Mouse (Mus musculus) midbrain, postnatal 0 days (tissue): ENCODE measurements around the gene Spi1. TPM values are rescaled to one million over a fixed set of nuclear protein-coding genes. Genes with fewer than 3 reads are reported as not detected.

Source experiments
- ATAC-seq: fragments of 200-750 bp; cut with Nextera tagmentation; 2 replicates; pipeline ENCODE4 v1.8.0; 2017; ENCODE audit warnings: moderate number of reproducible peaks, mild to moderate bottlenecking, moderate TSS enrichment, moderate library complexity; ENCODE audit not compliant: low FRiP score
- DNase-seq: peaks from one replicate; pipeline ENCODE4 v3.0.0-alpha.2; 2015; ENCODE audit warnings: low spot score
- H3K27ac ChIP-seq: fragments of 300-500 bp; sonication (generic); 2 replicates; pipeline ENCODE4 v1.5.1; 2014; ENCODE audit warnings: low read depth, mild to moderate bottlenecking, low read length, mixed read lengths
- H3K27me3 ChIP-seq: fragments of 300-500 bp; sonication (generic); 2 replicates; pipeline ENCODE4 v1.6.1; 2014; ENCODE audit warnings: low read length, control low read depth, mixed read lengths; ENCODE audit not compliant: insufficient read depth
- H3K36me3 ChIP-seq: fragments of 300-500 bp; sonication (generic); 2 replicates; pipeline ENCODE4 v1.6.1; 2014; ENCODE audit warnings: low read length, control low read depth, mixed read lengths; ENCODE audit not compliant: insufficient read depth
- H3K4me1 ChIP-seq: fragments of 300-500 bp; sonication (generic); 2 replicates; pipeline ENCODE4 v1.6.1; 2014; ENCODE audit warnings: mild to moderate bottlenecking, control low read depth, antibody characterized with exemption, low read length, mixed read lengths; ENCODE audit not compliant: insufficient read depth
- H3K4me2 ChIP-seq: fragments of 300-500 bp; sonication (generic); 2 replicates; pipeline ENCODE4 v1.6.1; 2014; ENCODE audit warnings: low read depth, mild to moderate bottlenecking, low read length, mixed read lengths; ENCODE audit not compliant: poor library complexity, severe bottlenecking
- H3K4me3 ChIP-seq: fragments of 300-500 bp; sonication (generic); 2 replicates; pipeline ENCODE4 v1.5.1; 2014; ENCODE audit warnings: low read depth, mild to moderate bottlenecking, low read length, moderate library complexity
- H3K9ac ChIP-seq: fragments of 300-500 bp; sonication (generic); replicated peaks from 2 replicates; pipeline ENCODE4 v1.6.1; 2014; ENCODE audit warnings: mild to moderate bottlenecking, low read length, moderate library complexity, mixed read lengths; ENCODE audit not compliant: poor library complexity, severe bottlenecking
- H3K9me3 ChIP-seq: fragments of 300-500 bp; sonication (generic); 2 replicates; pipeline ENCODE4 v1.6.1; 2016; ENCODE audit warnings: low read length, control low read depth
- CTCF ChIP-seq: IDR thresholded peaks from 2 replicates; pipeline ENCODE4 v1.5.1; 2016; ENCODE audit warnings: antibody characterized with exemption, mild to moderate bottlenecking
- WGBS: fragments of 180-500 bp; shearing (Covaris S2); extraction: QIAGEN DNeasy Blood & Tissue Kit; methylation state at CpG from one replicate; pipeline ENCODE4 v1.1.7; 2014; 5-methylcytosine and 5-hydroxymethylcytosine counted together
- polyA plus RNA-seq: library from polyadenylated mRNA; unstranded; fragments of >200 nt; fragmentation: Nextera tagmentation; extraction: Ambion mirVana; gene quantifications from 2 replicates; pipeline ENCODE4 v1.2.1, GENCODE M21; 2015
- total RNA-seq: library from RNA; depleted of rRNA; stranded (reverse); fragments of >200 nt; gene quantifications from 2 replicates; pipeline ENCODE4 v1.2.3, GENCODE M21; 2014

The Spi1 gene
- total and polyA plus RNA-seq, 2 experiments from 2014 or later, result 4.2 to 10.0 TPM

- H3K9me3 ChIP-seq, result no peaks in the 10 kb centered on the region
- no peak for TF ChIP-seq CTCF
- DNase-seq, result no peak
- H3K9ac ChIP-seq, result no peak overlapping the region
- no peak overlapping the region for H3K4me2 ChIP-seq
- no peak overlapping the region for H3K4me3 ChIP-seq
- no peaks in the 10 kb centered on the region for H3K4me1 ChIP-seq
- 83% methylated on average over 11 of the region's 11 CpGs for WGBS
- ATAC-seq, result no peak
- no peak overlapping the region for H3K27ac ChIP-seq
- H3K27me3 ChIP-seq, result no peaks in the 10 kb centered on the region
- peaks cover 44% of the 10 kb centered on the region for H3K36me3 ChIP-seq
Measured at GRCm38 (mm10) chr2:91136513-91137412, 54.6 kb downstream of the Spi1 start.

GRCm38 (mm10) chr2:91137481-91137880 lies 55.3 kb downstream of the Spi1 start:
- WGBS, result 87% methylated on average over 6 of the region's 6 CpGs
- Histone ChIP-seq H3K36me3 (peaks cover 51% of the 10 kb centered on the region), H3K4me2 (no peak overlapping the region), H3K9ac (no peak overlapping the region), H3K27ac (no peak overlapping the region), H3K9me3 (no peaks in the 10 kb centered on the region), H3K4me1 (no peaks in the 10 kb centered on the region), H3K4me3 (no peak overlapping the region), H3K27me3 (no peaks in the 10 kb centered on the region)
- DNase-seq (no peak), ATAC-seq (no peak)
- TF ChIP-seq CTCF, result no peak

- H3K4me3 ChIP-seq, result no peak overlapping the region
- no peaks in the 10 kb centered on the region for H3K27me3 ChIP-seq
- H3K36me3 ChIP-seq, result peaks cover 66% of the 10 kb centered on the region
- H3K9ac ChIP-seq, result 0 out of 2 replicates have a peak overlapping the region, but pooled peaks have one; percentile 24
- ATAC-seq, result no peak
- DNase-seq, result no peak
- no peak for TF ChIP-seq CTCF
- no peaks in the 10 kb centered on the region for H3K4me1 ChIP-seq
- no peaks in the 10 kb centered on the region for H3K9me3 ChIP-seq
- no peak overlapping the region for H3K27ac ChIP-seq
- H3K4me2 ChIP-seq, result no peak overlapping the region
- 74% methylated on average over 5 of the region's 5 CpGs for WGBS
Measured at GRCm38 (mm10) chr2:91139311-91139710, 57.1 kb downstream of the Spi1 start.

GRCm38 (mm10) chr2:91139764-91140163 lies 57.6 kb downstream of the Spi1 start:
- WGBS, result 70% methylated on average over 8 of the region's 8 CpGs
- Histone ChIP-seq H3K4me3 (no peak overlapping the region), H3K4me1 (no peaks in the 10 kb centered on the region), H3K36me3 (peaks cover 68% of the 10 kb centered on the region), H3K4me2 (no peak overlapping the region), H3K27me3 (no peaks in the 10 kb centered on the region), H3K27ac (no peak overlapping the region), H3K9me3 (no peaks in the 10 kb centered on the region), H3K9ac (no peak overlapping the region)
- TF ChIP-seq CTCF, result no peak
- ATAC-seq, result no peak
- no peak for DNase-seq

GRCm38 (mm10) chr2:91142920-91143319 lies 60.7 kb downstream of the Spi1 start:
- TF ChIP-seq CTCF, result no peak
- WGBS, result 89% methylated on average over 6 of the region's 6 CpGs
- DNase-seq (no peak), ATAC-seq (no peak; the same call in 1 of the 2 replicates)
- Histone ChIP-seq H3K9ac (no peak overlapping the region), H3K36me3 (peaks cover 72% of the 10 kb centered on the region), H3K27me3 (no peaks in the 10 kb centered on the region), H3K9me3 (no peaks in the 10 kb centered on the region), H3K27ac (no peak overlapping the region), H3K4me3 (no peak overlapping the region), H3K4me1 (no peaks in the 10 kb centered on the region), H3K4me2 (no peak overlapping the region)

- Histone ChIP-seq H3K27me3 (no peaks in the 10 kb centered on the region), H3K4me3 (no peak overlapping the region), H3K36me3 (peaks cover 67% of the 10 kb centered on the region), H3K9me3 (no peaks in the 10 kb centered on the region), H3K4me2 (no peak overlapping the region), H3K4me1 (no peaks in the 10 kb centered on the region), H3K27ac (no peak overlapping the region), H3K9ac (no peak overlapping the region)
- TF ChIP-seq CTCF, result no peak
- DNase-seq, result no peak
- 97% methylated on average over 11 of the region's 11 CpGs for WGBS
- ATAC-seq, result no peak
Measured at GRCm38 (mm10) chr2:91143401-91143800, 61.2 kb downstream of the Spi1 start.
